Mouse (Mus musculus): ENCODE data around the gene Runx1.

DNA sequence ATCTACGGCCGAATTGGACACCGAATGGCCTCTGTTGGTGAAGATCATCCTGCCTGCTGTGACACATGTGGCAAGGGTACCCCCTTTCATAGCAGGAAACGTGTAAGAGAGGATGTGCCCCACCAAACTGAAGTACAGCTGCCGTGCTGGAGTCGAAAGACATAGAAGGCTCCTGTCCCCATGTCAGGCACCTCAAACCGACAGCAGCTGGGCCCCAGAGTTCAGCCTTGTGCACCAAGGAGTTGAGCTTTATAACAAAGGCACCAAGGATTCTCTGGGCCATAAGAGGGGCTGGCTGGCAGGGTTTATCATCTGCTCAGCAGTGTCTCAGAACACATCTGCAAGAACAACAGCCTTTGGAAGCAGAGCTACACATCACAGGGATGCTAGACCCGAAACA lies 84.6 kb downstream of the Runx1 start:
- TF ChIP-seq FLI1 (IDR thresholded peaks at IDR 0.05; ENCODE audit: low read length) (no peak), GATA1 (IDR thresholded peaks at IDR 0.05; ENCODE audit: borderline replicate concordance, low read length) (no peak)

All from megakaryocyte, embryonic 14.5 days (primary cell).